Mouse (Mus musculus) adrenal gland, adult 18-20 months (tissue): ENCODE results near the gene Ccdc167. TPM values are rescaled to one million over a fixed set of nuclear protein-coding genes. Genes with fewer than 3 reads are reported as not detected.

ENCODE experiments used
- DNase-seq, 2 experiments: peaks; one replicate each; pipeline ENCODE4 v3.0.0; 2021 to 2022; ENCODE audit warnings: low spot score in 2 of 2
- long read RNA-seq, 2 experiments: library from polyadenylated mRNA; stranded (forward); transcript quantifications; one replicate each; pipeline ENCODE4 v2.0.0; 2021
- total RNA-seq, 2 experiments: library from RNA; stranded (reverse); gene quantifications; 1 replicate in 1 of 2; 2 replicates in 1 of 2; pipeline ENCODE4 v1.2.3; 2021

Gene Ccdc167
- 10 to 100 TPM in 1 of 2 experiments, 1 to 10 TPM in 1; 6.8 to 13.3 TPM for total RNA-seq
- long read RNA-seq, experiment 1, partial matches to known transcripts = 0 of 5 reads
- long read RNA-seq, experiment 1, other reads (novel, unspliced or antisense) = 1 of 5 reads
- long read RNA-seq, experiment 2, transcript Ccdc167-202 (4 exons, 1,397 nt) = major isoform, 12 of 15 reads
- long read RNA-seq, experiment 2, partial matches to known transcripts = 1 of 15 reads
- long read RNA-seq, experiment 2, other reads (novel, unspliced or antisense) = 1 of 15 reads

DNA sequence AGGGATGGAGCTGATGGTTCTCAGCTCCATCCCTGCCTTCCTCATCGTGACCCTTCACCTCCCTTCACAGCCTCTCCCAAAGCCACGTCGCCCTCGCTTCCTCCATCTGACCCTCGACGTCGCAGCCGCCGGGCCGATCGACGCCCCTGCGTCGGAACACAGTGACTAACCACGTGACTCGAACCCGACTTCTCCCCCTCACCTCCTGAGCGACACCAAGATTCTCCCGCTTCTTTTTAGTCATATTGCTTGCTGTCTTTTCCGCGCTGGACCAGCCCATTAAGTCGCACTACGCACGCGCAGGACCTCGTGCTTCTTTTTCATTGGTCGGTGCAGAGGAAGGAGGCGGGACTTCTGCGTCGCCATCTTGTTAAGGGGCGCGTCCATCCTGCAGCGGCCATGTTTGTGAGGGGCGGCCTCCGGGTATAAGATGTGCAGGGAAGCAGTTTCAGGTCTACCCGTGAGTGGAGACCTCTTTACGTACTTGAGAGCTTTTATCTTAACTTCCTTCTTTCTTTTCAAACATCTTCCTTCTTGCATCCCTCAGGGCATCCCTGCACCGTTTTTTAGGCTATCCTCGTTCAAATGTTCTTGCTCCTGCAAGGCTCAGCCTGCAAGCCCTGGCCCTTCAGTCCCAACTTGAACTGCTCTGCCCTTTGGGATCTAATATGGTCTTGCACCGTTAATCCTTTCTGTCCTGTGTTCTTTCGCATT is at the start of gene Ccdc167:
Ccdc167 (minus strand) TSS at position 313 of the 714 bp plus-strand sequence.
- peak; percentile 96 for DNase-seq

DNA sequence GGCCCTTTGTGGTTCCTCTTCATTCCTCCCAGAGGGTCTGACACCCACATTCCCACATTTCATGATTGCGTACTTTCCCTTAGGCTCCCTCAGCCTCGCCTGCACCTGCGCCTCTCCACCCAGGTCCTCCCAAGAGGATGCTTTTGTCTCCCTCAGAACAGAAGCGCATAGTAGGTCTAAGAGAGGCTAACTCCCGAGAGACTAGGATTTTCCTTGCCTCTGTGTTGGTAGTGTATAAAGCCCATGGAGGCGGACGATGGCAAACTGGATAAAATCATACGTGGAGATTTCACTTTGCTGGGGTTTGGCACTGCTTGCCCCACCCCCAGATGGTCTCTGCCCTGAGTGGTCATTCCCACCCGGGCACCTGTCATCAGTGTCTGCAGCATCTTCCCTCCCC is 48.5 kb upstream of the Ccdc167 start:
- no peak for DNase-seq

DNA sequence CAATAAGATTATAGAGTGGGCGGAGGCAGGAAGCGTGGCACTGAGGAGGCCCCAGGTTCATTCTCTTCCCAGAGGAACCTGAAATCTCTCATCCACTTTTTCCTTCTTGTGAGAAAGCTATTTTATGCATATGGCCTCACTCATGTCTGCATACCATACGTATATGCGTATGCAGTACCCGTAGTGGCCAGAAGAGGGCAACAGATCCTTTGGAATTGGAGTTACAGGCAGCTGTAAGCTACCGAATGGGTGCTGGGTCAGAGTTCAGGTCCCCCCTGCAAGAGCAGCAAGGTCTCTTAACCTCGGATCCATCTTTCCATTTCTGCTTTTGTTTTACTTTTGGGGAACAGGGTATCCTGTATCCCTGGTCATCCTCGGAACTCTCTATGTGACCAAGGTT is 45.7 kb upstream of the Ccdc167 start:
- peak; percentile 16 to 50 for DNase-seq

DNA sequence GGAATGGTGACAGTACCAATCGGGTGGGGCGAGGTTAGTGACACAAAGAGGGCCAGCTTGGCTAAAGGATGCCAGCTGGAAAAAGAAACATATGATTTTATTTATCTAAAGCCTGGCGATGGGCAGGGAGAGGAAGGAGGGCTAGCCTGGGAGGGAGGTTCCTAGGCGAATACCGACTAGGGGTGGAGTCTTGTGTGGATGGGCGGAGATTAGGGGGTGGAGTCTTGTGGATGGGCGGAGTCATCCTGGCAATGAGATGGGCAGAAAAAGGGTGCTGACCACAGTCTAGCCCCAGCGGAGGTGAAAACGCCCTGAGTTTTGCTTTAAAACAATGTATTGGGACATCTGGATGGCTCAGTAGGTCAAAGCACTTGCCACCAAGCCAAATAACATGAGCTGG is 45.1 kb upstream of the Ccdc167 start:
- DNase-seq = no peak

DNA sequence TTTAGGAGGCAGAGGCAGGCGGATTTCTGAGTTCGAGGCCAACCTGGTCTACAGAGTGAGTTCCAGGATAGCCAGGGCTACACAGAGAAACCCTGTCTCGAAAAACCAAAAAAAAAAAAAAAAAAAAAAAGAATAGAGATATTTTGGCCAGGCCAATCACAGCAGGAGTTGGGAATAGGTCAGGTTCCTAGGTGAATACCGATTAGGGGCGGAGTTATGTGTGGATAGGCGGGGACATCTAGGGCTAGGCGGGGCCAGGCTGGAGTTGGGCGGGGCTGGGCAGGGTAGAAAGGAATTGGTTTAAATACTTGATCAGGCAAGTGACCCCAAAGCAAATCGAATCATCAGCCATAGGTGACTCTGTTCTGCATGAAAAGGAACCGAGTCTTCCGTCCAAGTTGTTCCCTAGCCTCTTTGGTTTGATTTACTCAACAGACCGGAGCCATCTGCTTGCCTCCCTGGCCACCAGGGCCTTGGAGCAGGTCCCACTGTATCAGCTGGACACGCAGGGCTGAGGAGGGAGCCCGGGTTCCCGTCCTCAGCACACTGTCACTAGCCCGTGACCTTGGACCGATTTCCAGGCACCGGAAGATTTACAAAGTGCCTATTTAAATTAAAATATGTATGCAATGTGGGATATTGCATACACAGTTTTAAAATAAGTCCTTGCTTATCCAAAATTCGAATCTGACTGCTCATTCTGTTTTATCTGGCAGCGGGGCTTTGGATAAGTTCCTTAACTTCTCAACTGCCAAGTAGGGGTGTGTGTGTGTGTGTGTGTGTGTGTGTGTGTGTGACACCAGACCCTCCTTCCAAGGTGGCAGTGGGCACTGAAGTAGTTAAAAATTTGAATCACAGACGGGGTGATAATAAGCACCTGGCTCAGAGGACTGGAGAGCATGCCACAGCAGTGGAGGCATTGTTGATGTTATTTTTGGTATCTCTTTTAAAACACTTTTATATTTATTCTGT is 43.8 kb upstream of the Ccdc167 start:
- DNase-seq = no peak

DNA sequence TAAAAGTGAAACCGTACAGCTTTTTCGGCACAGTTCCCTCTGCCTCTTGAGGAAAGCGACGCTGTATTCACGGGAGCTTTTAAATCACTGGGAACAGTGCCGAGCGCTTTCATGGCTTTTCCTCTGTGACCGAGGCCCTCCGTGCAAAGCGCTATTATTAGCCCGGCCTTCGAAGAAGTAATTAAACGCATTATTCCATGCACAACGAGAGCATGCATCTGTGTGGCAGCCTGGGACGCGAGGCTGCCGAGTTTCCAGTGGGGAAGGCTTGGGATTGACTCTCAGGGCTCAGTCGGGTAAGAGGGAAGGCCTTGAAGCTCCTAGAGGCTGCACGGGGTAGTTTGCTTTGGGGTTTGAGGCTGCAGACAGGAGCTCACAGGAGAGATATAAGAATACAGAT is 43.1 kb upstream of the Ccdc167 start:
- no peak for DNase-seq

DNA sequence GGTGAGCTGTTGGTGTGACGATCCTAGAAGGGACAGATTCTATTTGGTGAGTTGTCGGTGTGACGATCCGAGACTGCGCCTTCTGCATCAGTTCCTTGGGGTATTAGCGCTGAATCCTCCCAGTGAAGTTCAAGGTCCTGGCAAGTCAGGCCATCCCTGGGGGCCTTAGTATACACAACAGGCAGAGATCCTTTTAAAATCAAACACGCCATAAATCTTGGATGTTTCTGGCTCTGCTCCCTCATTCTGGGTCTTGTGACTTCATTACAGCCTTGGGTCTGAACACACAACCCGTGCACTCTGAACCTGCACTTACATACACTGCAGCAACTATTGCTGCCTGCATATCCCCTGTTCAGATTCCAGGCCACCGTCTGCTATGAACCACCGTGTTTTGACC is 39.5 kb upstream of the Ccdc167 start:
- DNase-seq = peak in 1 of 2 experiments; percentile 31

DNA sequence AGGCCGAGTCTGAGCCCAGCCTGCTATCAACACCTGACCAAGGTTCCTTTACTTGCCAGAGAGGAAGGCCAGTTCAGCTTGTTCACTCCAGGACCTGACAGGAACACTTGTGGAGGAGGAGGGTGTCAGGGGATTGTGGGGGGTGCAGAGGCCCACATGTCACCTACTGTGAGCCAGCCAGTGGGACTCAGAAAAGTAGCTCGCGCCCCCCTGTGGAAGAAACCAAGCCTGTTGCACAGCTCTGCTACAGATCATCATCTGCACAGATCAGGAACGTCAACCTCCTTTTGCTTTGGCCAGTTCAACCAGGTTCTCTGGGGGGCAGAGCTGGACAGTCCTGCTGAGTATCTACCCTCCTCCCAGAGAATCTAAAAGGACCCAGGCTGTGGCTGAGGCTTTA is 37.7 kb upstream of the Ccdc167 start:
- no peak for DNase-seq

DNA sequence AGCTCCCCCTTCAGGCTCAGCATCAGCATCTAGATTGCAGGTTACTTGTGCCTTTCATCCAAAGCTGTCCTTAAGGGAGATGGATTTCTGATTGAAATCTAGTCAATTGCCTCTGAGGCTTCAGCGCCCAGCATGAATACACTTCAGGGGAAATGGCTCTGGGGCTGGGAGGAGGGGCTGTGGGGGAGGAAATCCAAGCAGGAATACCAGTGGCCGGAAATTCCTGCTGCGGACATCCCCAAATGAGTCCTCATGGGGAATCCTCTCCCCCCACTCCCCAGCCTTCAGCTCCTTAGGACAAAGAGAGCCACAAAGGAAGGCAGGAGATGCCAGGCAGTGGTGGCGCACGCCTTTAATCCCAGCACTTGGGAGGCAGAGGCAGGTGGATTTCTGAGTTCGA is 30.6 kb upstream of the Ccdc167 start:
- no peak for DNase-seq

DNA sequence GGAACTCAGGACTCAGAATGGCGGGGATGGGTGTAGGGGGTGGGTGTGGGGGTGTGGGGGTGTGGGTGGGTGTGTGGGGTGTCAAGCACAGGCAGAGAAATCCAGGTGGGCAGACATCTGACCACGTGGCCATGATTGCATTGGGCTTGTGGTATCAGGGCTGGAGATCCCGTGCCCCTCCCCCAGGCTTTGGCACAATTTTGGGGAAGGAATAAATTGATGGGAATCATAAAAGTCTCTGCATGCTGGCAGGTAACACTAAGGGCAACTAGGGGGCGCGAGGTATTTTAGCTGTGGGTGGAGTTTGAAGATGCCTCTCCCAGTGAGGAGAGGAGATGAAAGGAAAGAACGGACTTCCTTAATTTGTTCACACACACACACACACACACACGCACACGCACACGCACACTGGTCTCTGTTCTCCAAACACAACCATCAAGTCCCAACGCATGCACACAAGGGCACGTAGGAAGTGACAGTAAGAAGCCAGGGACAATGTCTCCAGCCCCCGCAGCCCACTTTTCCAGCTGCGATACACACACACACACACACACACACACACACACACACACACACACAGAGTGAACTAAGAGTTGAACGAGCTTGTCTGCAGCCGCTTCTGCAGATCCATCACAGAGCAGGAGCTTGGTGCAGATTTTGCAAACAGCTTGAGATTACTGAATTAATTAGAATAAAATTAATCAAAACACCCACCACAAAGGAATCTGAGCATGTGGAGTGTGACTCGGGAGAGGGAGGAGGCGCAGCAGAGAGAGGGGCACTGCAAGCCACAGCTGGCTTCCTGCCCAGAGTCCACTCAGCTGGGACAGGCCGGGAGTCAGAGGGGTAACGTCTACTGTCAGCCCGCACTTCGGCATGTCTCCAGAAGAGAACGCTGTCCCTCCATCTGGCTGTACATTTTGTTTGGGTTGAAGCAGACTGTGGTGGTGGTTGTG is 21.3 kb upstream of the Ccdc167 start:
- DNase-seq = no peak

DNA sequence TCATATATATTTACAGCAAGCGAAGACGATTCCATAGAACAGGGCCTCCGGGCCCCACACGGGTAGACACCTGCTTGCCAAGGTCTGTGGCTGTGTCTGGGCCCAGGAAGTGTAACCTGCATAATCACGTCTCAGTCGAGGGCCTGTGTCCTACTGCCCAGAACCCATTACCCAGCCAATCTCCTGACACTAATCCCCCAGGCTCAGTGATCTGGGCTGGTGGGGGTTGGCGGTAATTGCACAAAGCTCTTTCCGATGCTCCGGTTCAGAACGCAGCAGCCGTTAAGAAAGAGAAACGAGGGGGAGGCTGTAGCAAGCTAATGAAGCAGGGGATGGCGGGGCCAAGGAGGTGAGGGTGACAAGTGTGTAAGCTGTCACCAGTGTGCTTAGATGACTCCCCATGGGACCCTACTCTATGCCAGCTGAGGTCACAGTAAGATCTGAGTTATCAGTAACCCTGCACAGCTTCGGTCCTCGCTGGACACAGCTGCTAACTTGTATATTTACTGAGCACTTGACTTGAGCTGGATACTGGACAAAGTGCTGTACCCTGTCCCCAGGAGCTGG is 19.7 kb upstream of the Ccdc167 start:
- no peak for DNase-seq

DNA sequence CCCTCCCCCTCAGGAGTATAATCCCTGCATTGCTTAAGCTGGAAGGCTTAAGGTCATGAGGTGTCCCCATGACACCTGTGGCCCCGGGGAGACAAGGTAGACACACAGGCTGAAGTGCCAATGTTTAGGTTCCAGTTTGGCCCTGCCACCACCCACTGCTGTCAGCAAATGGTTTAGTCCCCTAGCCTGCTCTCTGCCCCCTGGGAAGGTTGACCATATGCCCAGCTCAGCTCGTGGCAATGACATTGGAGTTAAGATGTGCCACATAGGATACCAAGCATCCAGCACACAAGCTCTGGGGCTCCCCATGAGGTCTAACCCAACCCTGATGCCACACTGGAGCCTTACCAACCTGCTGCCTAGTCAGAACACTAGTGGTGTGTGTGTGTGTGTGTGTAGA is 15.7 kb upstream of the Ccdc167 start:
- DNase-seq = no peak

DNA sequence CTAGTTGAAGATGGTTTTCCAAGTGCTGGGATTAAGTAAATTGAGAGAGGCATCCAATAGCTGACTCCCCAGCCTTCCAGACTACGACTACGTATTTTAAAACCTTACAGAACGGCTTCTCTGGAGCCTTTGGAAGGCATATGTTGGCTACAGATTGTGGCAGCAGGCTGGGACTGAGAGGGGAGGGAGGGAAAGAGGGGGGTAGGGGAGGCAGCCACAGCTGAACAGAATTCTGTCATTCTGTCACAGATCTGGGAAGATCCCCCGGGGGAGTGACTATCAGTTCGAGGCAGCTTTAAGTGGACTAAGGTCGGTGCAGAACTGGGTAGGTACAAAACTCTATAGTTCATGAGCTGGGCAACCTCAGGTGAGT is 15.1 kb upstream of the Ccdc167 start:
- no peak for DNase-seq

DNA sequence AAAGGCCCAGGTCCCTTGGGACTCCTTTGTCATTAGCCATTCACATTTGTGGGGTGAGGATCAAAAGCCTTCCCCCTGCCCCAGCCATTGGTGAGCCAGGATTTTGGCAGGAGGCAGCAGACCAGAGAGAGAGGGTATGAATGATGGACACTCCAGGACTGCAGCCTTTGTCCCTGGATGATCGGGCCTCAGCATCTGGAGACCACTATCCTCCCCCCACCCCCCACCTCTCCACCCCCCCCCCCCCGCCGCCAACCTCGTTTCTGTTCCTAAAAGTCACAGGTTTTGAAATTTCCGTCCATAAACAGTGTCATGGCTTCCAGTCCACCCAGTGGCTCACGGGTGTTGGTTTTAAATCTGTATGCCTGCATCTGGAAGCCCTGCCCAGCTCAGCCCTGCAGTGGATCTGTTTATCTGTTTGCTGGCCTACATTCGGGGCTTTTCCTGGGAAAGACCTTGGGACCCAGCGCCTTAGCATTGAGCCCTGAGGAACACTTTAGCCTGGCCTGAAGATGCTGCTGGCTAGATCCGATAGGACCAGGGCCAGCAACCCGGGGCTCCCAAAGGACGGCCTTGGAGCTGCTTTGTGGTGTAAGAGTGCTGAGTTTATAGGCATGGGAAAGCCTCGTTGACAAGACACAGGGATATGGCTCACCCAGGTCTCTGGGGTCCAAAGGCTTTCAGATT is 14.6 kb upstream of the Ccdc167 start:
- DNase-seq = peak in 1 of 2 experiments; percentile 24

DNA sequence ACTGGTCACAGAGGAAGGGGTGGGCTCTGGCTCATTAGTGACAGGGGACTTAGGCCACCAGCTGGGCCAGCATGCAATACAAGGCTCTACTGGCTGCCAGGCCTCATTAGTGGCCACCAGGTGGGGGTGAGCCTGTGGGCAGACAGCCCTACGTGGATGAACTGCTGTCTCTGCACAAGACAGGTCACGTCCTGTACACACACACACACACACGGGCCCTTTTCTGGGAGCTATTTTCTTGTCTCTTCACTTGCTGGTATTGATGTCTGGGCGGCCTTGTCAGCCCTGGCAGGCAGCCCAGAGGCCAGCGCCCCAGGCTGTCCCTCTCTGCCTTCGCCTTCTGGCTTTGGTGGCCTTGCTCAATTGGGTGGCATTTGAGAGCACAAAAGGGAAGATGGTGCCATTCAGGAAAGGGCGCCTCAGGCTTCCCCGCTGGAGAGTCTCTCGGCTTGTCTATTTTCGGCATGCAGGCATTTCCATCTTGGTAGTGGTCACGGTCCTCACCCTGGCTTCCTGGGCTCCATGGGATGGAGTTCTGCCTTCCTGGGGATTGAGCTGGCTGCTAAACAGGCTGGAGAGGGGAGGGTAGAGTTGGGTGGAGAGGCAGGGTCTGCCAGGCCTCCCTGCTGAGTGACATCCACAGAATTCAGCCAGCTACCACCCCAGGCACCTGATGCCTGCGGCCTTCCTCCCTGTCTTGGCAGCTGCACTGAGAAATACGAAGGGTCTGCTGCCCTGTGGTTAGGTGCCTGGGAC is 13.8 kb upstream of the Ccdc167 start:
- peak; percentile 49 to 57 for DNase-seq

DNA sequence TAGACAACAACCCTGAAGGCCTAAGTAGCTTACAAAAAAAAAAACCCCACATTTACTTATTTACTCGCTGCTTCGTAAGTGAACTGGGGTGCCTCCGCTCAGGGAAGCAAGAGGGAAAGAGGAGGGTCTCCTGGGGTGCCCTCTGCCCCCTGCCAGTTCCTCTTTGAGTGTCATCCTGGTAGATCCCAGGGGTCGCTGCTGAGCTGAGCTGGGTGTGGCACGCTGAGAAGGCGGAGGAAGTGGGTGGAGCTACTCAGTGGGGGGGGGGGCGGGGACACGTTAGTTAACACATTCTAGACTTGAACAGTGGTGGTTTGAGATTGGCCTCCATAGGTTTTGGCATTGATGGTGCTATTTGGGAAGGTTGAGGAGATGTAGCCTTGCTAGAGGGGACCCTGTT is 11.2 kb upstream of the Ccdc167 start:
- DNase-seq = no peak

DNA sequence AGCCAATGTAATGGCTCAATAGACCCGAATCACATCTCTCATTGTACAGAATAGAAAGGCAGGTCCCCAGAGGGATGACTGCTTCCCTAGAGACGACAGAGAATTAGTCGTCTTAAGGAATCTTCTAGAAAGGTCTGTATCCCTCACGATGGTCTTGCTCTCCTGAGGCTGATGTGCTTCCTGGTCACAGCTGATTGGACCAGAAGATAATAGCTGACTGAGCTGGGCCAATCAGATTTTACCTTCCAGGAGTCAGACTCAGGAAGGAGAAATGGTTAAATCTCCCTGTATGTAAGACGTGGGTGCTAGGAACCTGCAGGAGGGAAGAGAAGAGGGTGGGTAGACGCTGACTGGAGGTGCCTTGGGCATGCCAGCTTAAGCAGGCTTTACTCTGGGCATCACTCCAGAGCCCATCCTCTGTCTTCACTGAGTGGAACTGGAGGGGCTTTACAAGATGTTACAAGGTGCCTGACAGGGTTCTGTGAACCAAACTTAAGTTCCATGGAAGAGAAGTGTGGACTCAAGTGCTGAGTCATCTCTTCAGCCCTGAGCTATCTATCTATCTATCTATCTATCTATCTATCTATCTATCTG is 8.3 kb upstream of the Ccdc167 start:
- no peak for DNase-seq

DNA sequence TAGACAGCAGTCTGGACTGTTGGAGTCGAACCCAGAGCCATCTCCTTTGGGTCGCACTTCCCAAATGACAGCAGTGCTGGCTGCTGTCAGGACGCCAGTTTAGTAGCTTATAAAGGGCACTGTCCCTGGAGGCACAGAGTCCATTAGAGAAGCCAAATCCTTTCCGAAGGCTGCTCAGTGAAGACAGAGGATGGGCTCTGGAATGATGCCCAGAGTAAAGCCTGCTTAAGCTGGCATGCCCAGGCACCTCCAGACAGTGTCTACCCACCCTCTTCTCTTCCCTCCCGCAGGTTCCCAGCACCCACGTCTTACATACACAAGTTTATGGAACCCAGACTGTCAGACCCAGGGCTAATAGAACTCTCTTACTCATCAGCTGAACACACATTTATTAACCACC is 7.8 kb upstream of the Ccdc167 start:
- no peak for DNase-seq
